In genomic region chr2:113648167-113648566, GRCm38 (mm10) we compare ENCODE assay signal across 9 mouse cellular contexts.
A peak's percentile ranks its signal among the peaks of the same experiment; 100 is the strongest.
DNase-seq lines count a peak whose midpoint lies in the region; ATAC-seq and TF ChIP-seq lines count a peak whose summit lies in the region.
"Had no signal": no experiment of that assay in that cellular context is flagged by ENCODE, and none has a peak within 500 bp of the region (broad histone marks: within the 10 kb centered on the region; RNA-seq: fewer than 3 reads in every experiment).

No protein-coding gene starts in this region.

- no peak overlapping the region for H3K9ac ChIP-seq in ES-Bruce4 (ENCODE audit: low read depth, poor library complexity, severe bottlenecking)
- H3K9ac ChIP-seq in forebrain, embryonic 14.5 days (ENCODE audit: low read length): no peak overlapping the region
- no peak overlapping the region for H3K9ac ChIP-seq in liver, postnatal 0 days (replicated peaks)
- no peak overlapping the region for H3K9ac ChIP-seq in neural tube, embryonic 15.5 days (replicated peaks)
- H3K9ac ChIP-seq: heart, embryonic 13.5 days had no signal

- TF ChIP-seq CTCF in ES-Bruce4 (IDR thresholded peaks at IDR 0.05; ENCODE audit: low read depth, low read length): peak; percentile 29
- TF ChIP-seq CTCF in liver, postnatal 0 days (IDR thresholded peaks at IDR 0.05; ENCODE audit: low read depth): peak; percentile 83

- H3K4me2 ChIP-seq in forebrain, embryonic 14.5 days (ENCODE audit: low read length): no peak overlapping the region
- H3K4me2 ChIP-seq in liver, postnatal 0 days (ENCODE audit: low read depth, low read length): no peak overlapping the region
- H3K4me2 ChIP-seq in neural tube, embryonic 15.5 days: no peak overlapping the region
- H3K4me2 ChIP-seq: heart, embryonic 13.5 days had no signal

- TF ChIP-seq EP300 in ES-Bruce4 (IDR thresholded peaks at IDR 0.05; ENCODE audit: insufficient read depth, low read depth, low read length): no peak
- no peak for TF ChIP-seq EP300 in liver, postnatal 0 days (IDR thresholded peaks at IDR 0.05; ENCODE audit: low read depth)

- no peak for TF ChIP-seq POLR2A in ES-Bruce4 (IDR thresholded peaks at IDR 0.05; ENCODE audit: insufficient read depth, low read length)

- H3K4me1 ChIP-seq in ES-Bruce4 (ENCODE audit: control insufficient read depth, insufficient read depth, low read length): no peaks in the 10 kb centered on the region
- no peaks in the 10 kb centered on the region for H3K4me1 ChIP-seq in forebrain, embryonic 14.5 days (ENCODE audit: control insufficient read depth, insufficient read depth, low read length)
- H3K4me1 ChIP-seq in liver, postnatal 0 days (ENCODE audit: insufficient read depth): no peaks in the 10 kb centered on the region
- no peaks in the 10 kb centered on the region for H3K4me1 ChIP-seq in neural tube, embryonic 15.5 days
- H3K4me1 ChIP-seq: heart, embryonic 13.5 days had no signal

- WGBS in forebrain, embryonic 14.5 days: 17% methylated on average over 3 of the region's 3 CpGs
- WGBS in liver, postnatal 0 days (ENCODE audit: insufficient replicate concordance): 10% methylated on average over 3 of the region's 3 CpGs
- WGBS in neural tube, embryonic 15.5 days: 21% methylated on average over 3 of the region's 3 CpGs

- peak; percentile 85; the same call in 1 of the 2 replicates for ATAC-seq in forebrain, embryonic 14.5 days
- 0 out of 2 replicates have a peak, but pooled peaks have one; percentile 45 for ATAC-seq in liver, postnatal 0 days
- peak; percentile 74; the same call in 1 of the 2 replicates for ATAC-seq in neural tube, embryonic 15.5 days (ENCODE audit: low FRiP score)

- no peaks in the 10 kb centered on the region for H3K27me3 ChIP-seq in ES-Bruce4 (ENCODE audit: control insufficient read depth, insufficient read depth, low read length, poor library complexity, severe bottlenecking)
- H3K27me3 ChIP-seq in forebrain, embryonic 14.5 days (replicated peaks; ENCODE audit: control insufficient read depth, insufficient read depth, low read length): no peaks in the 10 kb centered on the region
- H3K27me3 ChIP-seq in liver, postnatal 0 days (ENCODE audit: insufficient read depth, low read length): no peaks in the 10 kb centered on the region
- H3K27me3 ChIP-seq in neural tube, embryonic 15.5 days (replicated peaks): no peaks in the 10 kb centered on the region
- H3K27me3 ChIP-seq: heart, embryonic 13.5 days had no signal

- no peak overlapping the region for H3K27ac ChIP-seq in ES-Bruce4 (ENCODE audit: insufficient read depth, low read length)
- no peak overlapping the region for H3K27ac ChIP-seq in forebrain, embryonic 14.5 days (ENCODE audit: low read depth, low read length)
- H3K27ac ChIP-seq in liver, postnatal 0 days (ENCODE audit: low read depth): no peak overlapping the region
- H3K27ac ChIP-seq in neural tube, embryonic 15.5 days (replicated peaks): no peak overlapping the region
- H3K27ac ChIP-seq: heart, embryonic 13.5 days had no signal

- H3K4me3 ChIP-seq in ES-Bruce4 (ENCODE audit: low read depth, low read length): no peak overlapping the region
- no peak overlapping the region for H3K4me3 ChIP-seq in forebrain, embryonic 14.5 days (ENCODE audit: low read depth, low read length)
- H3K4me3 ChIP-seq in liver, postnatal 0 days (ENCODE audit: low read depth, low read length): no peak overlapping the region
- H3K4me3 ChIP-seq in neural tube, embryonic 15.5 days (replicated peaks): no peak overlapping the region
- H3K4me3 ChIP-seq: heart, embryonic 13.5 days had no signal

- H3K36me3 ChIP-seq in ES-Bruce4 (ENCODE audit: control insufficient read depth, insufficient read depth, low read length, poor library complexity, severe bottlenecking): no peaks in the 10 kb centered on the region
- no peaks in the 10 kb centered on the region for H3K36me3 ChIP-seq in forebrain, embryonic 14.5 days (ENCODE audit: control insufficient read depth, insufficient read depth, low read length)
- no peaks in the 10 kb centered on the region for H3K36me3 ChIP-seq in liver, postnatal 0 days (replicated peaks; ENCODE audit: insufficient read depth, low read length)
- H3K36me3 ChIP-seq in neural tube, embryonic 15.5 days: no peaks in the 10 kb centered on the region
- H3K36me3 ChIP-seq: heart, embryonic 13.5 days had no signal

- DNase-seq in 3134 (ENCODE audit: extremely low read depth, insufficient read length, low spot score): peak; percentile 21
- peak; percentile 30 for DNase-seq in cerebellum, adult 11 months
- peak; percentile 77 for DNase-seq in forebrain, embryonic 14.5 days (ENCODE audit: low spot score)
- peak; percentile 19 to 62 for DNase-seq in kidney, adult 8-10 months
- DNase-seq in liver, postnatal 0 days: peak; percentile 52
- DNase-seq in urinary bladder, adult 18-20 months (ENCODE audit: low spot score in 2 of 2): no peak

- H3K9me3 ChIP-seq in ES-Bruce4 (replicated peaks; ENCODE audit: control insufficient read depth, insufficient read depth, low read length, poor library complexity, severe bottlenecking): no peaks in the 10 kb centered on the region
- H3K9me3 ChIP-seq in forebrain, embryonic 14.5 days (replicated peaks; ENCODE audit: control insufficient read depth, low read length): no peaks in the 10 kb centered on the region
- H3K9me3 ChIP-seq in liver, postnatal 0 days (ENCODE audit: low read length): no peaks in the 10 kb centered on the region
- H3K9me3 ChIP-seq in neural tube, embryonic 15.5 days (replicated peaks): no peaks in the 10 kb centered on the region
- H3K9me3 ChIP-seq: heart, embryonic 13.5 days had no signal

Comparison
In these comparisons a context has a peak if more than half of its experiments do, and no peak if none do; other contexts are left out.
1. DNase-seq: peak in 3134 (single experiment), cerebellum, adult 11 months (single experiment), forebrain, embryonic 14.5 days (single experiment), kidney, adult 8-10 months (2 of 2) and liver, postnatal 0 days (single experiment); none in urinary bladder, adult 18-20 months (0 of 2).
2. Peak in every context shown above with its lines, with median percentiles within 50 percentile points of each other: ATAC-seq.